Mouse (Mus musculus): ENCODE measurements around the gene Mtf1.

DNA sequence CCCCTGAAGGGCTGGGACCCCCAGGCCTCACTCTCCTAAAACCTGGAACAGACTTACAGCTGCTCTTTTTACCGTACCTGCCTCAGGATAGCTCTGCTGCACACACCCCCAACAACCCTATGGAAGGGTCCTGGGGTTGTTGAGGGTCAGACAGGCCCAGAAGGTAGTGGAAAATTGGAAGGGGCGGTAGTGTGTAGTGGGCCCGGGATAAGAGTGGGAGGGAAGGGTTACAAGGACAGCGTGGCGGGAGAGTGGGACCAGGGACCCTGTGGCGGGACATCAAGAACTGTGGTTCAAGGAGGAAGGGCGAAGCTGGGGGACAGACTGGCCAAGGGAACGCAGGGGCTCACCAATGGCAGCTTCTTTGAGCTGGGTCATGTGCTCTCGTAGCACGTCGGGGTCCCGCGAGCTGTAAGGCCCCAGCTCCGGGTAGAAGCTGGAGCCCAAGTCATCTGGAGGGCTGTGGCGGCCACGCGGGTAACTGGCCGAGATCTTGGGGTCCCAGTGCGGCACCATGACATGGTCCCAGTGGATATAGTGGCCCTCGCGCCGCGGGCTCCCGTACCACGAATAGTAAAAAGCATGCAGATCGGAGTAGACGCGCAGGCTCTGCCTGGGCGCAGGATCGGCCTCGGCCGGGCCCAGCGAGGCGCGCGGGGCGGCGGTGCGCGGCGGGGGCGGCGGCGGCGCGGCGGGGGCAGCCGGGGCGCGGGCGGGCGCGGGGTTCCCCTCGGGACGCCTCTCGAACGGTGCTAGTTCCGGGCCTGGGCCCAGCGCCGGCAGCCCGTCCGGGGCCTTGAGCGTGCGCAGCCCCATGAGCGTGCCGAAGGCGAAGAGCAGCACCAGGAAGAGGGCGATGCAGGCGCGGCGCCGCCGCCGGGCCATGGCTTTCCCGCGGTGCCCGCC is 59.6 kb downstream of the Mtf1 start, which contains the start of gene Maneal:
- no peak for TF ChIP-seq CTCF (IDR thresholded peaks at IDR 0.05; ENCODE audit: borderline replicate concordance, insufficient read depth, low read depth, low read length)
- TF ChIP-seq POLR2A (IDR thresholded peaks at IDR 0.05; ENCODE audit: borderline replicate concordance, insufficient read depth, low read length), result no peak

Measured in cerebellum, adult 2 months (tissue).